Mouse (Mus musculus) kidney, postnatal 36 days (tissue): ENCODE data around the gene Trim41.

ENCODE experiments used
- DNase-seq, 2 experiments: peaks; one replicate each; pipeline ENCODE4 v3.0.0; 2021 to 2022; ENCODE audit warnings: mixed read lengths in 2 of 2

Gene Trim41

DNA sequence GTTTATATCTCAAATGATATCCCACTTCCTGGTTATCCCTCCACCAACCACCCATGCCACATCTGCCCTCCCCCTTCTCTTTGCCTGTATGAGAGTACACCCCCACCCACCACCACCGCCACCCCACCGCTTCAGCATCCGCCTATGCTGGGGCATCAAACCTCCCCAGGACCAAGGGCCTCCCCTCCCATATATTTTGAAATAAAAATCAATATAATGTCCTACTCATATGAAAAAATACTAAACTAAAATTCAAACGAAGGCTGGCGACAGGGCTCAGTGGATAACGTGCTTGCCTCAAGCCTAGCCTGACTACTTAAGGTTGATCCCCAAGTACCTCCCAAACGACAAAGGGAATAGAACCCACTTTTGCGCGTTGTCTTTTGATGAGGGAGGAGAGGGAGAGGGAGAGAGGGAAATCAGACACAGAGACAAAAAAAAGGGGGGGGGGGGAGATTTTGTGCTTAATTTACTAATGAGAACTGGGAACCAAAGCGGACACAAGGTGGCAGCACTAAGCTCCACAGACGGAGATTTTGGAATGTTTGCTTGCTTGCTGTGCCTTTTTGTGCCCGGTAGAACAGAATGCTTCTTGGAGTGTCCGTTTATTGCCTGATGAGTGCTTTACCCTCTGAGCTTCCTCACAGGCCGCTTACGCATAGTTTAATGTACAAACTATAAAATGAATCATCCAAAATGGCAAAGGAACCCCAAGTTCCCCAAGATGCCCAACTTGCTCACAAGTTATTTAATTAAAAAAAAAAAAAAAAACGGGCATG, 28.7 kb downstream of the Trim41 start:
- DNase-seq = peak; percentile 82 to 92

GRCm38 (mm10) chr11:48787455-48788211, 29.5 kb downstream of the Trim41 start:
- peak; percentile 42 to 47 for DNase-seq

GRCm38 (mm10) chr11:48782243-48782642, 34.9 kb downstream of the Trim41 start:
- no peak for DNase-seq

- peak; percentile 37 to 60 for DNase-seq
These were observed 37.7 kb downstream of the Trim41 start for GRCm38 (mm10) chr11:48779450-48779849.

GRCm38 (mm10) chr11:48777303-48777702, 39.9 kb downstream of the Trim41 start:
- no peak for DNase-seq

- DNase-seq = no peak
These were observed 40.5 kb downstream of the Trim41 start for GRCm38 (mm10) chr11:48776664-48777063.

- DNase-seq = peak; percentile 64 to 74
These were observed 41.7 kb downstream of the Trim41 start for GRCm38 (mm10) chr11:48775483-48775882.

DNA sequence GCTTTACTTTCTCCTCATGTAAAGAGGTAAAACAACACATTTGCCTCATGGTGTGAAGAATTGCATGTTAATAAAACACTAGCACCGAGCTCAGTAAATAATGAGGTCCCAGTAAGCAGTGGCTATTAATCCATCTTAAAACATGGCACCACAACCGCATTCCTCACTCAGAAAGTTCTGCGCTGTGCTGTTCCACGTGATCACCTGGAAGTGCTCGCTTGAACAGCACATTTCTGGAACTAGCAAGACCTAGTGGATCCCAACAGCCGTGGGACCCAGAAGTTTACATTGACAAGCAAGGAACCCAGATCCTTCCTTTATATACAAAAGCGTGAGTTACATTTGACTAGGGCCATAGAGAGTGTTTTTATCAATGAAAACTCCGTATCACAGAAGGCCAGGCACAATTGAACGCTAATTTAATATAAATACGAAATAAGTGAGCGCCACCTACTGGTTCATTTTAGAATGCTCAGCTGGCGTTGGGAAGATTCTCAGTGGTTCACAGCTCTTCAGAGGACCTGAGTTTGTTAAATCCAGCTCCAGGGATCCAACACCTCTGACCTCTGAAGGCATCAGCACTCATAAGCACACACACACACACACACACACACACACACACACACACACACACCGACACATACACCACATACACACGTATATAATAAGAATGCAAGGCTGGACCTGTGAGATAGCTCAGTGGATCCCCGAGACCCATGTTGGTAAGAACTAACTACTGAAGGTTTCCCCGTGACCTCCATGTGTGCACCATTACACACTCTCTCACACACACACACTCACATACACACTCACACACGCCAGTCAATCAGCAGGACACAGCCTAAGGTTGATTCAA, 42.5 kb downstream of the Trim41 start:
- DNase-seq = peak; percentile 43 to 74

DNA sequence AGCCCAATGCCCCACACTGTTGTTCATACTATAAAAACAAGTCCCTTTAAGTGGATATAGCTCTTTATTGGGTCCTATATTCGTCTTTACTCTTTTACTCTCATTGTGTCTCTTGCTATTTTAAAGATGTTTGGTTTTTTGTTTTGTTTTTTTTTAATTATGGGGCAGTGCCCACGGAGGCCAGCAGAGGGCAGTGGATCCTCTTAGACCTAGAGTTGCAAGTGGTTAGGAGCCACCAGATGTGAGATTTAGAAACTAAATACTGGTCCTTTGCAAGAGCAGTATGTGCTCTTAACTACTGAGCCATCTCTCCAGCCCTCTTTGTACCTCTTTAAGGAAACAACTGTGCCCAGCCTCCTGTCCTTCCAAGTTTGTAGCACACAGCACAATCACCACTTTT, 45.5 kb downstream of the Trim41 start:
- DNase-seq = peak in 1 of 2 experiments; percentile 57

DNA sequence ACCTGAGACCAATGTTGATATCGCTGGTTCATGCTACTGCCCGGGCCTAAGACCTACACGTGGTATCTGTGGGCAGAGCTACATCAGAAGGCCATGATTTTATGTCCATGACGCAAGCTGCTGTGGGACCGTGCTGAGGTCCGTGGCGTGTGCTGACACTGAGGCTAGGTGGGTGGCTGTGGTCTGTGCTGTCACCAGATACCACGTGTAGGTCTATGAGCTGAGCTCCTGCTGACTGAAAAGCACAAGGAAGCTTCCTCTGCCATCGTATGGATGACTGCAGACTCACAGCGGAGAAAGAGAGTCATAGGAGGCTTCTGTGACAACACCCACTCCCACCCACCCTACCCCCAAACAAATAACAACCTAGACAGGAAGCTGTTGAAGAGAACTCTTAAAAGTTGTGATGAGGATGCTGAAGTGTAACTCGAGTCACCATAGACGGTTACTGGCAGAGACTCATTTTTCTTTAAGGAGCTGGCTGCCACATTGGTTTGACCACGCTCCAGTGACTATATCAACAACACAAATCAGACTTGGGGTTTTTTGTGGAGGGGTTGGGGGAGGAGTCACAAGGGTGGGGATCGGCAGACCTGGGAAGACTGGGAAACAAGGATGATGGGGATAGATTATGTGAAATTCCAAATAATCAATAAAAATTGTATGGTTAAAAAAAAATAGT, 49.8 kb downstream of the Trim41 start:
- DNase-seq = no peak

GRCm38 (mm10) chr11:48764119-48764518, 53.0 kb downstream of the Trim41 start:
- no peak for DNase-seq

DNA sequence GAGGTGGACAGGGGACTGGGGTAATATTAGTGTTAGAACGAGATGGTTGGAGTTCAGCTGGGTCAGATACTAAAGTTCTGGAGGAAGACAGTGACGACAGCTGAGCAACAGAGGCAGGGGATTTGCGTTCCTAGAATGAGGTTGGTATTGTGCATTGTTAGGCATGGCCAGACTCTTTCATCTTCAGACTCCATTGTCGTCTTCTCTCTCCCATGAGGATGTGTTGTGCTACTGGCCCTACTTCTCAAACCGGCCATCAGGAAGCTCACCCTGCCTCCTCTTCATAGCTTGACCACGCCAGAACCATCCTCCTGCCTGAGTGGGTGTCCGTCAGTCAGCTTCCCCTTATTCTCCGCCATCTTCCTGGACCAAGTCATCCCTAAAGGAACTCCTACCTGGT, 58.1 kb downstream of the Trim41 start:
- no peak for DNase-seq
